Mouse (Mus musculus) limb, embryonic 14.5 days (tissue): ENCODE results near the gene Rnf222. TPM values are rescaled to one million over a fixed set of nuclear protein-coding genes. Genes with fewer than 3 reads are reported as not detected.

Source experiments
- ATAC-seq: fragments of 200-750 bp; cut with Nextera tagmentation; 2 replicates; pipeline ENCODE4 v1.8.0; 2017; ENCODE audit warnings: low read depth, moderate number of reproducible peaks, moderate TSS enrichment; ENCODE audit not compliant: low FRiP score
- DNase-seq: peaks from one replicate; pipeline ENCODE4 v3.0.0-alpha.2; 2015; ENCODE audit warnings: low spot score
- H3K27ac ChIP-seq: fragments of 300-500 bp; sonication (generic); replicated peaks from 2 replicates; pipeline ENCODE4 v1.5.1; 2014; ENCODE audit warnings: low read depth, mild to moderate bottlenecking, low read length, moderate library complexity, mixed read lengths
- H3K27me3 ChIP-seq: fragments of 300-500 bp; sonication (generic); 2 replicates; pipeline ENCODE4 v1.6.1; 2014; ENCODE audit warnings: low read length, mixed read lengths; ENCODE audit not compliant: control insufficient read depth, insufficient read depth
- H3K36me3 ChIP-seq: fragments of 300-500 bp; sonication (generic); 2 replicates; pipeline ENCODE4 v1.6.1; 2014; ENCODE audit warnings: mild to moderate bottlenecking, low read length, moderate library complexity, mixed read lengths; ENCODE audit not compliant: control insufficient read depth, insufficient read depth
- H3K4me1 ChIP-seq: fragments of 300-500 bp; sonication (generic); 2 replicates; pipeline ENCODE4 v1.6.1; 2014; ENCODE audit warnings: antibody characterized with exemption, low read length, mixed read lengths; ENCODE audit not compliant: control insufficient read depth, insufficient read depth
- H3K4me2 ChIP-seq: fragments of 300-500 bp; sonication (generic); replicated peaks from 2 replicates; pipeline ENCODE4 v1.6.1; 2014; ENCODE audit warnings: low read depth, mild to moderate bottlenecking, low read length, moderate library complexity; ENCODE audit not compliant: severe bottlenecking
- H3K4me3 ChIP-seq: fragments of 300-500 bp; sonication (generic); replicated peaks from 2 replicates; pipeline ENCODE4 v1.5.1; 2014; ENCODE audit warnings: low read length
- H3K9ac ChIP-seq: fragments of 300-500 bp; sonication (generic); 2 replicates; pipeline ENCODE4 v1.6.1; 2014; ENCODE audit warnings: mild to moderate bottlenecking, low read depth, low read length, moderate library complexity; ENCODE audit not compliant: severe bottlenecking
- H3K9me3 ChIP-seq: fragments of 300-500 bp; sonication (generic); 2 replicates; pipeline ENCODE4 v1.6.1; 2016; ENCODE audit warnings: low read length; ENCODE audit not compliant: control insufficient read depth
- POLR2A ChIP-seq: fragments of 200-500 bp; IDR thresholded peaks from 2 replicates; pipeline ENCODE4 v1.8.0; 2012; ENCODE audit warnings: inconsistent platforms, mild to moderate bottlenecking, moderate library complexity, borderline replicate concordance; ENCODE audit not compliant: insufficient read depth, insufficient read length; ENCODE audit errors: extremely low read depth
- WGBS: fragments of 180-500 bp; shearing (Covaris S2); extraction: QIAGEN DNeasy Blood & Tissue Kit; methylation state at CpG from one replicate; pipeline ENCODE4 v1.1.7; 2014; 5-methylcytosine and 5-hydroxymethylcytosine counted together
- polyA plus RNA-seq, 2 experiments: library from polyadenylated mRNA; depleted of rRNA in 1 of 2; stranded (reverse) in 1 of 2; unstranded in 1 of 2; fragments of >200 nt; fragmentation: Nextera tagmentation in 1 of 2; extraction: Ambion mirVana in 1 of 2; gene quantifications; 2 replicates each; pipeline versions ENCODE4 v1.2.1 to v1.2.3; 2012 to 2014

Rnf222 gene
- polyA plus RNA-seq, 2 experiments, result 0.45 to 0.89 TPM

DNA sequence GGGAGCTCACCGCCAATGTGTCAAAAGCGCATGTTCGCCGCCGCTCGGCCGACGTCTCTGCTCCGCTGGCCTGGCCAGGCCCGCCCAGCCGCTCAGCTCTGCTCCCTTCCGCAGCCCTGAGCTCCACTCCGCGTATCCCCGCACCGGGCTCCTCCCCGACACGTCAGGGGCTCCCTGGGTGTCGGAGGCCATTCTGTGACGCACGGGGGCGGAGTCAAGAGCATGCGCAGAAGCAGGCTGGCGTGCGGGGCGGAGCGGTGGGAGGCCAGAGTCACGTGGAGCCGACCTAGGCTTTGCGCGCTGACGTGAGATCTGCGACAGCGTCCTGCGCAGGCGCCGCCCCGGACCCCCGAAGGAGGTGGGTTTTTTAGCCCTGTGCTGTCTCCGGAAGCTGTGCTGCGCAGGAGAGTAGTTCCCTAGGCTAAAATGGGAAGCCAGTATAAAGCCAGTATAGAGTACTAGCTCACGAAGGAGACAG, 35.4 kb upstream of the Rnf222 start:
- peak overlapping the region; percentile 94 for H3K9ac ChIP-seq
- peak overlapping the region; percentile 80 for H3K4me2 ChIP-seq
- peak; percentile 97 for DNase-seq
- H3K36me3 ChIP-seq, result no peaks in the 10 kb centered on the region
- H3K4me1 ChIP-seq, result peaks cover 20% of the 10 kb centered on the region
- WGBS, result 0% methylated on average over 34 of the region's 42 CpGs
- no peaks in the 10 kb centered on the region for H3K27me3 ChIP-seq
- peak; percentile 66 for TF ChIP-seq POLR2A
- peak overlapping the region; percentile 93 for H3K4me3 ChIP-seq
- ATAC-seq, result peak; percentile 100
- H3K9me3 ChIP-seq, result no peaks in the 10 kb centered on the region
- H3K27ac ChIP-seq, result peak overlapping the region; percentile 98

DNA sequence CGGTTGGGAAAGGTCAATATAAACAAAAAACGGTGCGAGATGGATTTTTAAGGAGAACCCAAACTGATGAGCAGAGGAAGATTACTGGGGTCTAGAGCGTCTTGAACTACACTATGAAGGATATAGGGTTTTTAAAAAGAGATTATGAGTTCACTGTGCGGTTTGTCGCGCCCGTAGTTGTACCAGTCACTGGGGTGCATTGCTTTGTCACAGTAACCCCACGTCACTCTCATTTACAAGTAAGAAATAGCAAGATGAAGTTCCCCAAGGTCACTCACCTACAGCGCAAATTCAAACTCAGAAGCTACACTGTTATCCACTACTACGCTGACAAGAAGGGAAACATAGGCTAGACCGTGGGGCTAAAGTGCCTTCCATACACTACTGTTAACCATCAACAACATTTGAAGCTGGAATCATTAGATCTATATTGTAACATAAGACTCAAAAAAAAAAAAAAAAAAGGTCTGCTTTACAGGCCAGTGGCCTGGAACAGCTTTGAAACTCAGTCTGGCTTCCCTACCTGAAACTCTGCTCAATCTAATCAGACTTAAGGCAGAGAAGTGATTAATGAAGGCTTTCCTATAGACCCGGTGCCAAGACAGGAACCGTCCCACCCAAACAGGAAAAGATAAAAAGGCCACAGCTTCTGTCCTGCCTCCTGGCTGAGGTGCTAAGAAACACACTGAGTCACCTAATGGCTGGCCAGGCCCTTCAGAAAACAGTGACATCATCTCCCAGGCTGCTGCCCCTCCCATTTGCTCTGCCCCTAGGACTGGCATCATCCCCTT, 34.5 kb upstream of the Rnf222 start:
- no peaks in the 10 kb centered on the region for H3K36me3 ChIP-seq
- peak overlapping the region; percentile 62 for H3K27ac ChIP-seq
- H3K9ac ChIP-seq, result peak overlapping the region; percentile 61
- no peak for TF ChIP-seq POLR2A
- H3K4me2 ChIP-seq, result peak overlapping the region; percentile 80
- H3K4me3 ChIP-seq, result peak overlapping the region; percentile 93
- peaks cover 20% of the 10 kb centered on the region for H3K4me1 ChIP-seq
- no peaks in the 10 kb centered on the region for H3K9me3 ChIP-seq
- H3K27me3 ChIP-seq, result no peaks in the 10 kb centered on the region
- no peak for ATAC-seq
- 38% methylated on average over 14 of the region's 14 CpGs for WGBS
- no peak for DNase-seq

GRCm38 (mm10) chr11:68854621-68855020, 33.7 kb upstream of the Rnf222 start:
- ATAC-seq (no peak), DNase-seq (no peak)
- Histone ChIP-seq H3K4me3 (no peak overlapping the region), H3K9me3 (no peaks in the 10 kb centered on the region), H3K27me3 (no peaks in the 10 kb centered on the region), H3K36me3 (no peaks in the 10 kb centered on the region), H3K9ac (no peak overlapping the region), H3K27ac (no peak overlapping the region), H3K4me1 (peaks cover 20% of the 10 kb centered on the region), H3K4me2 (no peak overlapping the region)
- no peak for TF ChIP-seq POLR2A
- WGBS, result 97% methylated on average over 3 of the region's 3 CpGs

DNA sequence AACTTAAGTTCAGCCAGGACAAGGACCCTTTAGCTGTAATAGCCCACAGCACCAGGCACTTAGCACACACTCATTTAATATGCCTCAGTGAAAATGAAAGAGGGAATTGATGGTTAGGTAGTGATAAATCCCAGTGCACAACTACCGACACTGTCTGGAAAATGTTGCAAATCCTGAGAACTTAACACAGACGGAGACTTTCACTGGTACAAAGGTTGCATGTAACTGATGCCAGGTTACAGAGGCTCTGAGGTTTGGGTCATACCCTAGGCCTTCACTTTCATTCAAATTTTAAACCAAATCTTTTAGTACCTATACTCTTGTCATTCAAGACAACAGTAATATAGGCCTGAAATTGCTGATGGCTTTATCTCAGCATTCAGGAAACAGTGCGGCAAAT, 31.0 kb upstream of the Rnf222 start:
- Histone ChIP-seq H3K27ac (no peak overlapping the region), H3K4me1 (peaks cover 8% of the 10 kb centered on the region; the same call in 1 of the 2 replicates), H3K27me3 (no peaks in the 10 kb centered on the region), H3K36me3 (no peaks in the 10 kb centered on the region), H3K4me3 (no peak overlapping the region), H3K9me3 (no peaks in the 10 kb centered on the region), H3K9ac (no peak overlapping the region), H3K4me2 (no peak overlapping the region)
- DNase-seq, result no peak
- TF ChIP-seq POLR2A, result no peak
- WGBS, result 85% methylated on average over 3 of the region's 3 CpGs
- no peak for ATAC-seq

- no peak overlapping the region for H3K27ac ChIP-seq
- WGBS, result 76% methylated on average over 8 of the region's 8 CpGs
- TF ChIP-seq POLR2A, result no peak
Measured at GRCm38 (mm10) chr11:68859943-68860593, 28.3 kb upstream of the Rnf222 start.

More at GRCm38 (mm10) chr11:68859943-68860593, 28.3 kb upstream of the Rnf222 start:
- Histone ChIP-seq H3K9ac (no peak overlapping the region), H3K36me3 (no peaks in the 10 kb centered on the region), H3K4me2 (no peak overlapping the region), H3K4me3 (no peak overlapping the region), H3K9me3 (no peaks in the 10 kb centered on the region), H3K27me3 (no peaks in the 10 kb centered on the region), H3K4me1 (no peaks in the 10 kb centered on the region)
- ATAC-seq (no peak), DNase-seq (no peak)
